Mouse (Mus musculus): ENCODE results near the gene Fam193a.

Fam193a gene

GRCm38 (mm10) chr5:34409002-34409401 lies 39.3 kb downstream of the Fam193a start:
- POLR2A ChIA-PET = interaction anchor here in 2 of 4 experiments (0.7 to 1.7 kb wide), 4 partner anchors 9 to 43 kb away, joined by 3 to 5 read pairs (median 4); no protein-coding TSS in a partner anchor
- CTCF ChIA-PET = interaction anchor here in 1 of 4 experiments (0.6 kb wide), 1 partner anchor 65 kb away, joined by 5 read pairs; no protein-coding TSS in a partner anchor

DNA sequence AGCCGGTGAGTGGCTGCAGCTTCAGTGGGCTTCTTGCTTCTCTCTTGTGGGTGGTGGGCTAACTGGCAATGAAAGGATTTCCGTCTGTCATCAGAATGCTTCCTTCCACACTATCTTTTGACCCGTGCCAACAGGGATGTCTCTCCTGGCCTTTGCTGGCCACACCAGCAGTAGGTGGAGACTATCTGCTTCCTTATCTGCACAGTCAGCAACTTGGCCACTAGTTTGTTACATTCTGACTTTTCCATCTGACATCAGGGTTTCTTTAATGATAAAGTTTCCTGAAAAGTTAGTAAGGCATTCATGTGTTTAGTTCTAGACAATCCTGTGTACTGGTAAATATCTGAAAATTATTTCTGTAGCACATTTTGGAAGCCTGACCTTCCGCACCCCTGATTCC lies 41.1 kb downstream of the Fam193a start:
- ChIA-PET POLR2A (no interaction called here), CTCF (interaction anchor here in 1 of 4 experiments (1.0 kb wide), 1 partner anchor 13 kb away, joined by 3 read pairs; no protein-coding TSS in a partner anchor)

DNA sequence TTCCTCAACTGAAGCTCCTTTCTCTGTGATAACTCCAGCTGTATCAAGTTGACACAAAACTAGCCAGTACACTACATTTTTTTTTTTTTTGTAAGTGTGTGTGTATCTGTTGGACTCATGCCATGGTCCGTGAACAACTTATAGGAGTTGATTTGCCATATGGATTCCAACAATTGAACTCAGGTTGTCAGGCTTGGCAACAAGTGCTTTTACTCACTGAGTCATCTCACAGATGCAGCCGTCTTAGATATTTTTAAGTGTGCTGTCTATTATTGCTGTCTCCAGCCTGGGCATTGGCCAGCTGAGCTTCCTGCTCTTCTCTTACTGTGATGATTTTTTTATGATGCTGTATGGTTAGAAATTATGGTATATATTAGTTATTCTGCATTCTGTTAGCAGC lies 44.2 kb downstream of the Fam193a start:
- ChIA-PET POLR2A (no interaction called here), CTCF (no interaction called here)

GRCm38 (mm10) chr5:34417251-34418008 lies 47.7 kb downstream of the Fam193a start:
- CTCF ChIA-PET = no interaction called here
- POLR2A ChIA-PET = interaction anchor here in 1 of 4 experiments (1.2 to 2.1 kb wide), 2 partner anchors 10 to 22 kb away, joined by 3 to 7 read pairs; no protein-coding TSS in a partner anchor

GRCm38 (mm10) chr5:34419188-34419587 lies 49.5 kb downstream of the Fam193a start:
- POLR2A ChIA-PET = interaction anchor here in 1 of 4 experiments (1.2 to 2.1 kb wide), 3 partner anchors 11 to 21 kb away, joined by 4 to 7 read pairs (median 5); no protein-coding TSS in a partner anchor
- CTCF ChIA-PET = no interaction called here

DNA sequence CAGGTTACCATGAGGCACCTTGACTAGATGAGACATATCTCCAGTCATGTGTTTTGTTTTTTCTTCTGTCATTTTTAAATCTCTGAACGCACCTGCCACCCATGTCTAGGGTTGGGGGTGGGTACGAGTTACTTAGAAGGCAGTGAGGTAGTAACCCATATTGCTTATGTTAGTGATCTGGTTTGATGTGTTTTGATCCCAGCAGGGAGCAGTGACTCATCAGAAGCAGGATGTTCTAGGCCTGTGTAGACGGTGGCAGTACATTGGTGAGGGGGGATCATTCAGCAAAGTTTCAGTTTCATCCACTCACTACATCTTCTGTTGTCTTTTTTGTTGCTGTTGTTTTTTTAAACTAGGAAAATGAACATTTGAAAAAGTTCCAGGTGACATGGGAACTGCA lies 61.0 kb downstream of the Fam193a start:
- ChIA-PET POLR2A (interaction anchor here in 2 of 4 experiments (0.8 to 2.0 kb wide), 2 partner anchors 8 to 12 kb away, joined by 3 to 5 read pairs; no protein-coding TSS in a partner anchor), CTCF (no interaction called here)

GRCm38 (mm10) chr5:34433786-34434185 lies 64.1 kb downstream of the Fam193a start:
- ChIA-PET POLR2A (interaction anchor here in 1 of 4 experiments (0.8 to 1.2 kb wide), 3 partner anchors 13 to 40 kb away, joined by 3 to 4 read pairs (median 3); no protein-coding TSS in a partner anchor), CTCF (no interaction called here)

DNA sequence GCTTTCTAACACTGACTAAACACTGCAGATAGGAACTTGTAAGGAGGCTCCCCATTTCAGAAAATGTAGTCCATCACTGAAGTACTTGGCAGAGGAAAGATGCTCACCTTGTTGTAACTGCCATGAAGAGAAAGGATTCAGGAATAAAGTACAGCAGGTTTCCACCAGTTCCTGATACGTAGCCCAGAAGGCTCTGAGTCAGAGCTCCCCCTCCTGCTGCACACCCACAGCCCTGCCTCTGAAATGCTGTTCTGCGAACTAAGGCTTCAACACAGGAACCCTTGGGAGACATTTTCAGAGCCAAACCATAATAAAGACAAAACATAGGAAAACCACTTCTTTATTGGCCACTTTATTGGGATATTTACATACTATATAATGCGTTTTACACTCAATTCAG lies 64.5 kb downstream of the Fam193a start:
- POLR2A ChIA-PET = interaction anchor here in 1 of 4 experiments (0.8 to 1.2 kb wide), 3 partner anchors 12 to 40 kb away, joined by 3 to 4 read pairs (median 3); no protein-coding TSS in a partner anchor
- CTCF ChIA-PET = no interaction called here

DNA sequence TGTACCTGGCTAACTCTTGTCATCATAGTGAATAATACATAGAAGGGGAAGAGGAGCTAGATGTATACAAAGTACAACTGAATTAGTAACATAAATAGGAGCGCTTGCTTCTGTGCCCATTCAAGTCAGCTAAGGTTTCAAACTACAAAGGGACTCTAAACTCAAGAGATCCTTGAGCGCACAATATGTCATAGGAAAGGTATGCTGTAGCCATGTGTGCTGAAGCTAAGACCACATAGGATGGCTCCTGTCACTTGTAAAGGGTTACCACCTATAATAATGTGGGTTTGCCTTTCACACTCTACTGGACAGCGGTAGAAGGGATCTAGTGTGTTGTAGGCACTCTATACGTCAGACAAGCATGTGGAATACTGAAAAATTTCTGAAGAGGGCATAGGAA lies 68.3 kb downstream of the Fam193a start:
- CTCF ChIA-PET = interaction anchor here in 1 of 4 experiments (1.4 kb wide), 1 partner anchor 202 kb away, joined by 3 read pairs; no protein-coding TSS in a partner anchor
- POLR2A ChIA-PET = interaction anchor here in 3 of 4 experiments (0.5 to 3.3 kb wide), 9 partner anchors 10 to 902 kb away, joined by 3 to 23 read pairs (median 6); partner anchors contain the start of genes Grk4 (in 2 of the 3), Nop14 (in 2 of the 3) and Rnf4 (in 2 of the 3)

DNA sequence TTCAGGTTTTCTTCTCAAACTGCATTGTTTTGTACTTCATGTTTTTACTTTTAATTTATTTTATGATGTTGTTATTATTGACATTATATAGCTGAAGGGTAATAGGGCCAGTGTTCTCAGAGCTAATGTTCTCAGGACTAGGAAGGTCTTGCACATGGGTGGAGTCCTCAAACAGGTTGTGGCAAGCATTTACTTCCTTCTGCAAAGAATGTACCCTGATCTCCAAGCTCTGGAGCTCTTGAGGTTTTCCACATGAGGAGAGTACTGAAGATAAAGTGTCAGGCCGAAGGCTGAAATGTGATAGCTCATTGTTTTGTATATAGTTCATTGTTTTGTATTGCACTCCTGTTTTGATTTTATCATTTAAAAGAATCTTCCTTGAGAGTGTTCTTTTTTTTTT lies 68.9 kb downstream of the Fam193a start:
- CTCF ChIA-PET = interaction anchor here in 3 of 4 experiments (0.6 to 1.4 kb wide), 4 partner anchors 57 to 209 kb away, joined by 3 to 6 read pairs (median 3); no protein-coding TSS in a partner anchor
- POLR2A ChIA-PET = interaction anchor here (0.5 to 3.3 kb wide), 25 partner anchors 8 to 903 kb away, joined by 3 to 23 read pairs (median 4); partner anchors contain the start of genes Grk4 (in 2 of the 4), Nop14 (in 2 of the 4), Rnf4 (in 2 of the 4) and Tnip2 (in 2 of the 4)

DNA sequence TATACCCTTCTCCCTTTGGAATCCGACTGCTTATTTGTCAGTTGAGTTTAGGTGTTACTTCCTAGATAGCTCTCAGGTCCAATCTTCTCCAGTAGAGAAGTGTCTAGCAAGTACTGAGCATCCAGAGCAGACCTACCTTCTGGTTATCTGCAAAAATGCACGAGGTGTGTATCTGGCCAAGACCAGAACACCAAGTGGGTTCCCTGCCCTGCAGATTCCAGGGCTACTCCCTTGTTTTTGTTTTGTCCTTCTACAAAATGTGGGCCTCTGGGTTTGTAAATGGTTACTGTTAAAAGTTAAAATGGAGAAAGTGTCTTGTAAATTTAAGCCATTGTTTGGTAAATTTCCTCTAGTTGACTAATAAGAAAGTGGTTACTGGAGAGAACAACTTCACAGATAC lies 70.0 kb downstream of the Fam193a start:
- ChIA-PET CTCF (interaction anchor here in 1 of 4 experiments (0.6 kb wide), 1 partner anchor 111 kb away, joined by 12 read pairs; no protein-coding TSS in a partner anchor), POLR2A (interaction anchor here (0.6 to 3.3 kb wide), 54 partner anchors 8 to 1422 kb away, joined by 3 to 23 read pairs (median 4); partner anchors contain the start of genes Rnf4 (in 4 of the 4), Tnip2 (in 3 of the 4), Fam193a (in 2 of the 4) and Grk4 (in 2 of the 4))

DNA sequence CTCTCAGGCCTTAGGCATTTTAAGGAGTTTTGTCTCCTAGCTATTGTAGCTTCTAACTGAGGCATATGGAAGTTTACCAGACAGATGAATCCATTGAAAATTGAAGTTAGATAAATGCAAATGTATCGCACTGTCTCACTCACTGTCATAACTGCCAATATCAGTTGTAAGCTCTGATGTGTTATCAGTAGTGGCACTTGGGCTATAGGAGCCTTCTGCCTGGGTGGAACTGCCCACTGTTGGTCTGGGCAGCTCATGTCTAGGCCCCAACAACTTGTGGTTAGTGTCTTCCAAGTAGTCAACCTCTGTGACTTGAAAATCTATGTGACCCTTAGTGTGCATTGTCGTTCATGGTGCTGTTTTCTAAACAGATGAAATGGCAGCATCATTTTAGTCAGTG lies 72.1 kb downstream of the Fam193a start:
- ChIA-PET POLR2A (interaction anchor here in 2 of 4 experiments (0.5 to 1.5 kb wide), 4 partner anchors 10 to 100 kb away, joined by 3 to 6 read pairs (median 4); partner anchors contain the start of gene Tnip2 (in 2 of the 2)), CTCF (no interaction called here)

GRCm38 (mm10) chr5:34446207-34446606 lies 76.5 kb downstream of the Fam193a start:
- POLR2A ChIA-PET = interaction anchor here in 2 of 4 experiments (1.0 to 2.2 kb wide), 6 partner anchors 9 to 214 kb away, joined by 3 to 9 read pairs (median 4); partner anchors contain the start of genes Grk4 (in 1 of the 2), Nop14 (in 1 of the 2), Rnf4 (in 1 of the 2) and Tnip2 (in 1 of the 2)

DNA sequence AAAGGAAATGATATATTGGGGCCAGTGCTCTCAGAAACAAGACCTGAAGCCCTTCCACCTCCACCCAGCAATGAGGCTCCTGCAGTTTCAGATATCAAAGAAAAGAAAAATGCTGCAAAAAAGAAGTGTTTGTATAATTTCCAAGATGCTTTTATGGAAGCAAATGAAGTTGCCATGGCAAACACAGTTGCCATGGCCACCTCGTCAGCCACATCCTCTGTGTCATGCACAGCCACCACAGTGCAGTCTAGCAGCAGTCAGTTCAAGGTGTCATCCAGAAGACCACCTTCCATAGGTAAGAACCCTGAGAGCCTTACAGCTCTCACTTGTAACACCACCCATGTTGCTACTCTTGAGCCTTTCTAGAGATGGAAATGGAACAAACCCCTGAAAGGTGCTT lies 89.3 kb downstream of the Fam193a start:
- POLR2A ChIA-PET = interaction anchor here in 3 of 4 experiments (0.6 to 1.8 kb wide), 4 partner anchors 19 to 55 kb away, joined by 3 to 7 read pairs (median 6); partner anchors contain the start of gene Tnip2 (in 1 of the 3)
- CTCF ChIA-PET = interaction anchor here in 1 of 4 experiments (0.6 kb wide), 1 partner anchor 306 kb away, joined by 3 read pairs; no protein-coding TSS in a partner anchor

More at GRCm38 (mm10) chr5:34446207-34446606, 76.5 kb downstream of the Fam193a start:
- CTCF ChIA-PET = no interaction called here

DNA sequence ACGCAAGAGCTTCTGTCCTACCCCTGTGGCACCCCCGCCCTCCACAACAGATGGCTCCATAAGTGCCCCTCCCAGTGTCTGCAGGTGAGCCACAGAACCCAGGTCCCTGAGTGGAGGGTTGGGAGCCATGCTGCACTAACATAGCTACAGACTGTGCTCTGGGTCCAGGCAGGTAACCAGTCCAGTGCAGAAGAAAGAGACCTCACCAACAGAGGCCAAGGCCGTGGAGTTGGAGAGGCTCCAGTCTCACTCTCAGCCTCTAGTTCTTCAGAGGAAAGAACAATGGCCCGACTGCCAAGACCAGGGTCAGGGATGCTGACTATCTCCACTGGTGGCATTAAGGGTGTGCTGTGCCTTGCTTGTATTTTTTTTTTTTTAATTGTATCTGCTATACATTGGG lies 91.6 kb downstream of the Fam193a start:
- POLR2A ChIA-PET = interaction anchor here in 2 of 4 experiments (1.0 to 1.1 kb wide), 4 partner anchors 14 to 500 kb away, joined by 3 to 4 read pairs (median 3); partner anchors contain the start of gene Tnip2 (in 1 of the 2)
- CTCF ChIA-PET = no interaction called here

GRCm38 (mm10) chr5:34461841-34462240 lies 92.1 kb downstream of the Fam193a start:
- CTCF ChIA-PET = interaction anchor here in 1 of 4 experiments (0.8 kb wide), 1 partner anchor 73 kb away, joined by 3 read pairs; no protein-coding TSS in a partner anchor
- POLR2A ChIA-PET = interaction anchor here in 2 of 4 experiments (0.5 to 1.4 kb wide), 6 partner anchors 15 to 644 kb away, joined by 3 to 4 read pairs (median 4); partner anchors contain the start of gene Lrpap1 (in 1 of the 2)

DNA sequence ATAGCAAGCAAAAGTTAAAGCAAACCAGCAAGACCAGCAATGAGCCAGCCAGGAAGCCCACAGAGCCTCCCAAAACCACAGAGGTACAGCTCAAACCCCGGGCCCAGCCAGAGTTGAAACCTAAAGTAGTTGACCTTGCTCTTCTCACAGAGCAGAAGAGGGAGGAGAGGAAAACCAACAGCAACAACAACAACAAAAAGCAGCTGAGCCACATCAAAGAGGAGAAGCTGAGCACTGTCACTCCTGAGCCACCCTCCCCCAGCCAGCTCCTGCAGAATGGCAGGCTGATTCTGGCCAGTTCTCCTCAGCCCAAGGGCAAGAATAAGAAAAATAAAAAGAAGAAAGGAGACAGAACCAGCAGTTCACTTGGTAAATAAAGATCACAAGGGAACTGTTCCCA lies 96.3 kb downstream of the Fam193a start:
- POLR2A ChIA-PET = interaction anchor here in 3 of 4 experiments (0.6 to 1.7 kb wide), 8 partner anchors 10 to 194 kb away, joined by 3 to 7 read pairs (median 4); partner anchors contain the start of genes Grk4 (in 1 of the 3), Nop14 (in 1 of the 3) and Tnip2 (in 1 of the 3)
- CTCF ChIA-PET = no interaction called here

GRCm38 (mm10) chr5:34466648-34467047 lies 96.9 kb downstream of the Fam193a start:
- POLR2A ChIA-PET = interaction anchor here in 3 of 4 experiments (0.6 to 1.7 kb wide), 6 partner anchors 12 to 47 kb away, joined by 3 to 7 read pairs (median 4); partner anchors contain the start of gene Tnip2 (in 1 of the 3)
- CTCF ChIA-PET = no interaction called here
